Mouse (Mus musculus) liver, embryonic 13.5 days (tissue): Measurements from ENCODE around the gene Hist2h3c2. TPM values are rescaled to one million over a fixed set of nuclear protein-coding genes. Genes with fewer than 3 reads are reported as not detected.
A peak's percentile ranks its signal among the peaks of the same experiment; 100 is the strongest.
"Not testable (repeated sequence)": the region's sequence is repeated elsewhere in the genome, so short reads cannot be mapped to it uniquely, and the experiment has no call there.

Experiments used
- ATAC-seq: fragments of 200-750 bp; cut with Nextera tagmentation; 2 replicates; pipeline ENCODE4 v1.8.0; 2017; ENCODE audit warnings: low read depth, mild to moderate bottlenecking, moderate number of reproducible peaks, moderate library complexity
- DNase-seq: peaks from one replicate; pipeline ENCODE4 v3.0.0; 2022
- H3K27ac ChIP-seq: fragments of 300-500 bp; sonication (generic); 2 replicates; pipeline ENCODE4 v1.5.1; 2015; ENCODE audit warnings: moderate library complexity, mild to moderate bottlenecking, inconsistent platforms
- H3K27me3 ChIP-seq: fragments of 300-500 bp; sonication (generic); 2 replicates; pipeline ENCODE4 v1.6.1; 2015; ENCODE audit warnings: mild to moderate bottlenecking, inconsistent platforms
- H3K36me3 ChIP-seq: fragments of 300-500 bp; sonication (generic); 2 replicates; pipeline ENCODE4 v1.6.1; 2015; ENCODE audit warnings: mild to moderate bottlenecking, inconsistent platforms
- H3K4me1 ChIP-seq: fragments of 300-500 bp; sonication (generic); replicated peaks from 2 replicates; pipeline ENCODE4 v1.6.1; 2015; ENCODE audit warnings: inconsistent platforms
- H3K4me2 ChIP-seq: fragments of 300-500 bp; sonication (generic); 2 replicates; pipeline ENCODE4 v1.6.1; 2015; ENCODE audit warnings: inconsistent platforms, mild to moderate bottlenecking, moderate library complexity
- H3K4me3 ChIP-seq: fragments of 300-500 bp; sonication (generic); replicated peaks from 2 replicates; pipeline ENCODE4 v1.5.1; 2015; ENCODE audit warnings: mild to moderate bottlenecking, inconsistent platforms
- H3K9ac ChIP-seq: fragments of 300-500 bp; sonication (generic); 2 replicates; pipeline ENCODE4 v1.6.1; 2015; ENCODE audit warnings: mild to moderate bottlenecking, inconsistent platforms
- H3K9me3 ChIP-seq: fragments of 300-500 bp; sonication (generic); replicated peaks from 2 replicates; pipeline ENCODE4 v1.6.1; 2016; ENCODE audit warnings: inconsistent platforms
- WGBS: fragments of 180-500 bp; shearing (Covaris S2); methylation state at CpG from one replicate; pipeline ENCODE4 v1.1.7; 2015; ENCODE audit not compliant: insufficient replicate concordance; 5-methylcytosine and 5-hydroxymethylcytosine counted together
- polyA plus RNA-seq: library from polyadenylated mRNA; unstranded; fragments of >200 nt; fragmentation: Nextera tagmentation; extraction: Ambion mirVana; gene quantifications from 2 replicates; pipeline ENCODE4 v1.2.1, GENCODE M21; 2015

The Hist2h3c2 gene
- polyA plus RNA-seq, 1 experiment from 2014 or later: 20.7 TPM

GRCm38 (mm10) chr3:96209242-96209641, 29.7 kb downstream of the Hist2h3c2 start:
- no peak for DNase-seq

GRCm38 (mm10) chr3:96207819-96208218, 31.1 kb downstream of the Hist2h3c2 start:
- Histone ChIP-seq H3K27ac (no peak overlapping the region), H3K4me3 (no peak overlapping the region), H3K36me3 (no peaks in the 10 kb centered on the region), H3K4me2 (no peak overlapping the region), H3K9ac (no peak overlapping the region), H3K4me1 (0 out of 2 replicates have a peak, but pooled peaks cover 6% of the 10 kb centered on the region), H3K9me3 (no peaks in the 10 kb centered on the region), H3K27me3 (0 out of 2 replicates have a peak, but pooled peaks cover 2% of the 10 kb centered on the region)
- 69% methylated on average over 3 of the region's 3 CpGs for WGBS
- DNase-seq (no peak), ATAC-seq (no peak)

More at GRCm38 (mm10) chr3:96209242-96209641, 29.7 kb downstream of the Hist2h3c2 start:
- no peak overlapping the region for H3K27ac ChIP-seq
- H3K9me3 ChIP-seq: no peaks in the 10 kb centered on the region
- no peak overlapping the region for H3K9ac ChIP-seq
- ATAC-seq: no peak
- 27% methylated on average over 15 of the region's 15 CpGs for whole genome bisulfite sequencing
- 0 out of 2 replicates have a peak, but pooled peaks cover 4% of the 10 kb centered on the region for H3K27me3 ChIP-seq
- H3K36me3 ChIP-seq: no peaks in the 10 kb centered on the region
- no peak overlapping the region for H3K4me3 ChIP-seq
- no peak overlapping the region for H3K4me2 ChIP-seq
- peaks cover 6% of the 10 kb centered on the region; the same call in 1 of the 2 replicates for H3K4me1 ChIP-seq

- Histone ChIP-seq H3K27me3 (no peaks in the 10 kb centered on the region), H3K36me3 (peaks cover 6% of the 10 kb centered on the region; the same call in 1 of the 2 replicates), H3K9me3 (peaks cover 4% of the 10 kb centered on the region), H3K4me2 (no peak overlapping the region), H3K9ac (no peak overlapping the region), H3K4me1 (peaks cover 30% of the 10 kb centered on the region), H3K4me3 (no peak overlapping the region), H3K27ac (no peak overlapping the region)
- DNase-seq: no peak
- no peak for ATAC-seq
- 45% methylated on average over 2 of the region's 2 CpGs for WGBS
Measured at GRCm38 (mm10) chr3:96199731-96200130, 39.2 kb downstream of the Hist2h3c2 start.

GRCm38 (mm10) chr3:96198601-96199251, 40.2 kb downstream of the Hist2h3c2 start:
- not testable (repeated sequence) for DNase-seq, H3K36me3 ChIP-seq, H3K27ac ChIP-seq, H3K9me3 ChIP-seq, H3K4me3 ChIP-seq, ATAC-seq, H3K27me3 ChIP-seq
- H3K9ac ChIP-seq: 0 out of 2 replicates have a peak overlapping the region, but pooled peaks have one; percentile 33
- 15% methylated on average over 8 of the region's 8 CpGs for WGBS
- H3K4me1 ChIP-seq: peaks cover 30% of the 10 kb centered on the region
- peak overlapping the region; percentile 38; the same call in 1 of the 2 replicates for H3K4me2 ChIP-seq

- Histone ChIP-seq H3K9ac (peak overlapping the region; percentile 60), H3K4me1 (peaks cover 30% of the 10 kb centered on the region), H3K4me2 (peak overlapping the region; percentile 99), H3K9me3 (peaks cover 4% of the 10 kb centered on the region), H3K4me3 (peak overlapping the region; percentile 74), H3K27me3 (peaks cover 6% of the 10 kb centered on the region; the same call in 1 of the 2 replicates), H3K36me3 (peaks cover 6% of the 10 kb centered on the region; the same call in 1 of the 2 replicates), H3K27ac (peak overlapping the region; percentile 70)
- under 1% methylated on average over 6 of the region's 6 CpGs for WGBS
- peak; percentile 30 for ATAC-seq
- DNase-seq: peak; percentile 29
Measured at GRCm38 (mm10) chr3:96198181-96198580, 40.7 kb downstream of the Hist2h3c2 start.

GRCm38 (mm10) chr3:96197129-96197749, 41.7 kb downstream of the Hist2h3c2 start:
- under 1% methylated on average over 50 of the region's 50 CpGs for WGBS
- Histone ChIP-seq H3K36me3 (peaks cover 6% of the 10 kb centered on the region; the same call in 1 of the 2 replicates), H3K9ac (peak overlapping the region; percentile 89), H3K9me3 (peaks cover 4% of the 10 kb centered on the region), H3K27ac (peak overlapping the region; percentile 93), H3K4me1 (peaks cover 30% of the 10 kb centered on the region), H3K4me3 (peak overlapping the region; percentile 74), H3K27me3 (peaks cover 11% of the 10 kb centered on the region; the same call in 1 of the 2 replicates), H3K4me2 (peak overlapping the region; percentile 99)
- ATAC-seq (peak; percentile 89), DNase-seq (peak; percentile 83)

- peak overlapping the region; percentile 74 for H3K4me3 ChIP-seq
- H3K27ac ChIP-seq: peak overlapping the region; percentile 93
- H3K4me1 ChIP-seq: peaks cover 30% of the 10 kb centered on the region
- DNase-seq: peak; percentile 15
- H3K9me3 ChIP-seq: peaks cover 4% of the 10 kb centered on the region
- H3K4me2 ChIP-seq: peak overlapping the region; percentile 99
- ATAC-seq: no peak
- WGBS: 15% methylated on average over 27 of the region's 27 CpGs
- peak overlapping the region; percentile 89 for H3K9ac ChIP-seq
- H3K27me3 ChIP-seq: peaks cover 11% of the 10 kb centered on the region; the same call in 1 of the 2 replicates
- peaks cover 6% of the 10 kb centered on the region; the same call in 1 of the 2 replicates for H3K36me3 ChIP-seq
Measured at GRCm38 (mm10) chr3:96196437-96197128, 42.3 kb downstream of the Hist2h3c2 start.

GRCm38 (mm10) chr3:96195616-96196313, 43.2 kb downstream of the Hist2h3c2 start:
- WGBS: 84% methylated on average over 11 of the region's 11 CpGs
- DNase-seq (no peak), ATAC-seq (no peak)
- Histone ChIP-seq H3K9me3 (peaks cover 4% of the 10 kb centered on the region), H3K36me3 (peaks cover 6% of the 10 kb centered on the region; the same call in 1 of the 2 replicates), H3K9ac (no peak overlapping the region), H3K4me3 (no peak overlapping the region; the same call in 1 of the 2 replicates), H3K27ac (no peak overlapping the region; the same call in 1 of the 2 replicates), H3K27me3 (peaks cover 11% of the 10 kb centered on the region; the same call in 1 of the 2 replicates), H3K4me1 (peaks cover 30% of the 10 kb centered on the region), H3K4me2 (peak overlapping the region; percentile 99; the same call in 1 of the 2 replicates)

GRCm38 (mm10) chr3:96194966-96195365, 44.0 kb downstream of the Hist2h3c2 start:
- Histone ChIP-seq H3K4me3 (no peak overlapping the region), H3K4me1 (peaks cover 30% of the 10 kb centered on the region), H3K36me3 (peaks cover 6% of the 10 kb centered on the region; the same call in 1 of the 2 replicates), H3K27ac (no peak overlapping the region), H3K9ac (no peak overlapping the region), H3K9me3 (peaks cover 4% of the 10 kb centered on the region), H3K4me2 (no peak overlapping the region), H3K27me3 (peaks cover 11% of the 10 kb centered on the region; the same call in 1 of the 2 replicates)
- no peak for DNase-seq
- 62% methylated on average over 10 of the region's 10 CpGs for WGBS
- ATAC-seq: no peak

GRCm38 (mm10) chr3:96192977-96193376, 46.0 kb downstream of the Hist2h3c2 start:
- Histone ChIP-seq H3K36me3 (peaks cover 6% of the 10 kb centered on the region; the same call in 1 of the 2 replicates), H3K9me3 (peaks cover 4% of the 10 kb centered on the region), H3K4me2 (no peak overlapping the region), H3K27me3 (peaks cover 11% of the 10 kb centered on the region; the same call in 1 of the 2 replicates), H3K9ac (no peak overlapping the region), H3K4me3 (no peak overlapping the region), H3K27ac (no peak overlapping the region), H3K4me1 (peaks cover 15% of the 10 kb centered on the region)
- DNase-seq: no peak
- no peak for ATAC-seq
- 55% methylated on average over 12 of the region's 12 CpGs for WGBS
